Mouse (Mus musculus): ENCODE data around the gene AU040320. TPM values are rescaled to one million over a fixed set of nuclear protein-coding genes. Genes with fewer than 3 reads are reported as not detected.

Gene AU040320
- polyA plus RNA-seq, 2 experiments from 2014 or later, result 21.4 to 22.1 TPM

- ATAC-seq, result no peak
These were observed 39.2 kb downstream of the AU040320 start for GRCm38 (mm10) chr4:126792341-126793102.

- ATAC-seq, result no peak
These were observed 48.8 kb downstream of the AU040320 start for GRCm38 (mm10) chr4:126802174-126802573.

- no peak for ATAC-seq
These were observed 50.0 kb downstream of the AU040320 start for GRCm38 (mm10) chr4:126803268-126803873.

GRCm38 (mm10) chr4:126805741-126806140 is 52.4 kb downstream of the AU040320 start:
- no peak for ATAC-seq

GRCm38 (mm10) chr4:126806692-126807427 is 53.5 kb downstream of the AU040320 start:
- ATAC-seq, result no peak

GRCm38 (mm10) chr4:126810566-126810965 is 57.2 kb downstream of the AU040320 start:
- ATAC-seq, result no peak

- ATAC-seq, result peak; percentile 90
These were observed 59.9 kb downstream of the AU040320 start for GRCm38 (mm10) chr4:126813212-126813611.

GRCm38 (mm10) chr4:126814854-126815253 is 61.5 kb downstream of the AU040320 start:
- ATAC-seq, result no peak

- ATAC-seq, result no peak
These were observed 69.8 kb downstream of the AU040320 start for GRCm38 (mm10) chr4:126822891-126823882.

GRCm38 (mm10) chr4:126823917-126824316 is 70.6 kb downstream of the AU040320 start:
- no peak for ATAC-seq

- no peak for ATAC-seq
These were observed 77.8 kb downstream of the AU040320 start for GRCm38 (mm10) chr4:126831122-126831521.

- no peak for ATAC-seq
These were observed 85.5 kb downstream of the AU040320 start for GRCm38 (mm10) chr4:126838799-126839198.

- ATAC-seq, result peak; percentile 74
These were observed 86.5 kb downstream of the AU040320 start for GRCm38 (mm10) chr4:126839873-126840272.

- ATAC-seq, result no peak
These were observed 87.7 kb downstream of the AU040320 start for GRCm38 (mm10) chr4:126840996-126841560.

- no peak for ATAC-seq
These were observed 89.6 kb downstream of the AU040320 start for GRCm38 (mm10) chr4:126842911-126843310.

- ATAC-seq, result no peak
These were observed 92.3 kb downstream of the AU040320 start for GRCm38 (mm10) chr4:126845664-126846063.

- ATAC-seq, result no peak
These were observed 93.6 kb downstream of the AU040320 start for GRCm38 (mm10) chr4:126846971-126847370.

- peak; percentile 76 for ATAC-seq
These were observed 96.9 kb downstream of the AU040320 start for GRCm38 (mm10) chr4:126850019-126850777.

- no peak for ATAC-seq
These were observed 97.4 kb downstream of the AU040320 start for GRCm38 (mm10) chr4:126850778-126851080.

GRCm38 (mm10) chr4:126852971-126853370 is 99.6 kb downstream of the AU040320 start:
- ATAC-seq, result no peak

All from CD4-positive, CD25-positive, alpha-beta regulatory T cell, adult 4 months (primary cell).